Mouse (Mus musculus) olfactory bulb, adult 2 months (tissue): ENCODE data around the gene Mfsd2a. TPM values are rescaled to one million over a fixed set of nuclear protein-coding genes. Genes with fewer than 3 reads are reported as not detected.

Experiments
- H3K27ac ChIP-seq: fragments of 200-500 bp; 2 replicates; pipeline ENCODE4 v1.5.1; 2012; ENCODE audit warnings: low read depth, low read length; ENCODE audit not compliant: insufficient read depth
- H3K4me1 ChIP-seq: fragments of 200-500 bp; 2 replicates; pipeline ENCODE4 v1.6.1; 2012; ENCODE audit warnings: low read length; ENCODE audit not compliant: control insufficient read depth, insufficient read depth
- H3K4me3 ChIP-seq: fragments of 200-500 bp; 2 replicates; pipeline ENCODE4 v1.5.1; 2012; ENCODE audit warnings: mild to moderate bottlenecking, low read depth, low read length, moderate library complexity; ENCODE audit not compliant: insufficient read depth
- CTCF ChIP-seq: fragments of 200-500 bp; IDR thresholded peaks from 2 replicates; pipeline ENCODE4 v1.5.1; 2012; ENCODE audit warnings: low read depth, mild to moderate bottlenecking, low read length, moderate library complexity; ENCODE audit not compliant: insufficient read depth
- POLR2A ChIP-seq: fragments of 200-500 bp; IDR thresholded peaks from 2 replicates; pipeline ENCODE4 v1.6.1; 2012; ENCODE audit warnings: mild to moderate bottlenecking, low read depth, low read length, moderate library complexity; ENCODE audit not compliant: insufficient read depth
- WGBS: fragments of 180-500 bp; shearing (Covaris S2); methylation state at CpG from one replicate; pipeline ENCODE4 v1.1.7; 2018; 5-methylcytosine and 5-hydroxymethylcytosine counted together
- polyA plus RNA-seq: library from polyadenylated mRNA; stranded (reverse); fragments of >200 nt; gene quantifications from 2 replicates; pipeline ENCODE4 v1.2.4, GENCODE M21; 2012; ENCODE audit warnings: low replicate concordance; ENCODE audit not compliant: missing spikeins, insufficient read depth, insufficient read length

Mfsd2a gene
- polyA plus RNA-seq, result not detected in 2 replicates

GRCm38 (mm10) chr4:122961100-122961567 is at the start of gene Mfsd2a:
Mfsd2a (minus strand) TSS chr4:122961188.
- no peak within 1 kb of the TSS for H3K27ac ChIP-seq
- peak within 1 kb of the TSS; percentile 50 for H3K4me3 ChIP-seq
- TF ChIP-seq CTCF (no peak), POLR2A (0 out of 2 replicates have a peak, but pooled peaks have one; percentile 36)
- peaks cover 19% of the 10 kb centered on the region for H3K4me1 ChIP-seq
- WGBS, result 3% methylated on average over 27 of the region's 27 CpGs

DNA sequence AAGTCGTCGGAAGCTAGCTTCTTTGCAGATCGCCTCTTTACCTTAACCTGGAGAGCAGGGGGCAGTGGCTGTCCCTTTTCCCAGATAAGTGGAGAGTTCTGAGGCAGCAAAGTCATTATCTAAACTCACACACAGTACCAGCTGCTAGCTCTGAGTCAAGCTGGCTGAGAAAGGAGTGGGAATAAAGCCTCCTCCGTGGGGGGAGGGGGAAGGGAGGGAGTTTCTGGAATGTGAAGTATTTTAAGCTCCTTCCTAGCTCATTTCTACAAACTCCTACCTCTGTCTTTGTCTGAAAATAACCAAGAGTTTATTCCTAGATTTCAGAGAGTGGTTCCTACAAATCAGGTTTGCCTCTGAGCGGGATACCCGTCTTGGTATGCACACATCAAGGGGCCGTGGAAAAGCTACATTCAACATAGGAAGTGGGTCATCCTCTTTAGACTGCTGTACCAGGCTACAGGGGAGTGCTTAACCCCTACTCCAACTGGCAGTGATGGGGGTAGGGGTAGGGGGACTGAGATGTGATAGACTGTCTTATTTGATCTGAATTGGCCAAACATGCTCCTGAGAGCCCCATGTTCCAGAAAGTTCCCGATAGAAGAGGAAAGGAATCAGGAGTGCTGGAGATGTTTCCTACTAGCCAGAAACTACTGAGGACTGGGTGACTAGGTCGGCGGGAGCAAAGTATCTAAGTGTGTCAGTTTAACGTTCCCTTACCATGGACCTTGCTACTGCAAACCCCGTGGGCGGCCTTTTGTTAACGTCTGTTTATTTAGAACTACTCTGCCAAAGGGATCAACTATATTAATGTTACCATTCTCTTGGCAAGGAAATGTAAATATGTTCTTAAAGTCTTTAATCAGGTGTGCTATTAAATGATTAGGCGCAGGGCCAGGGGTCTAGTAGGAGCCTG is 44.3 kb upstream of the Mfsd2a start:
- Histone ChIP-seq H3K4me3 (no peak overlapping the region), H3K27ac (peak overlapping the region; percentile 48; the same call in 1 of the 2 replicates), H3K4me1 (peaks cover 3% of the 10 kb centered on the region; the same call in 1 of the 2 replicates)
- WGBS, result 35% methylated on average over 15 of the region's 15 CpGs
- TF ChIP-seq CTCF (no peak), POLR2A (no peak)

DNA sequence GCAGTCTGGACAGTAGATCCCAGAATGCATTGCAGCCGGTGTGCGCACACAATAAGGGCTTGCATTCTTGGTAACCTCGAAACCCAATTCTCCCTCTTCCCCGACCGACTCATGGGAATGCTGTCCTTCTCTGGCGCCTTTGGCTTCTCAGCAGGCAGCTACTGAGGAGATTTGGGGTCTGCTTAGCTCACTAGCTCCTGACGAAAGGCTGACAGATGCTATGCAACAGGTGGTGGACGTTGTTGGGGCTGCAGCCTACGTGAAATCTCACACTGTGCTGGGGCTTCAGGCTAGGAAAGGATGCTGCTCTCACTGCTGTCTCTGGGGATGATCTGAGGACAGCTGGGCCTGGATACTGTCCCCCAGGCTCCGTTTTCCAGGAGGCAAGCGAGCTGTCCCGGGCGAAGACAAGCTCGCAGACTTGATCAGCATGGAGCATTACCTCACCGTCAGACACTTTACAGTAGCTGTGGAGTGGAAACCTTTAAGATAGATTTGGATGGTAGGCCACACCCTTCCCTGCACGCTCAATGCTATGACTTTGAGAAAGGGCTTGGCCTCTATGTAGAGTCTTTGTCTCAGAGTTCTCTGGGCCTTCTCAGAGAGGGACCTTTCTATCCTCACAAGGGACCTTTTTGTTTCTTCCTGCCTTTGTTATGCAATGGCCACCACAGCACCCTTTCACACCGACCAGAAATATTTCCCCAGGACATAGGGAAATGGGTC is 39.8 kb upstream of the Mfsd2a start:
- H3K4me1 ChIP-seq, result peaks cover 30% of the 10 kb centered on the region
- 67% methylated on average over 17 of the region's 17 CpGs for WGBS
- TF ChIP-seq CTCF, result no peak
- TF ChIP-seq POLR2A, result no peak
- H3K27ac ChIP-seq, result no peak overlapping the region
- H3K4me3 ChIP-seq, result no peak overlapping the region

DNA sequence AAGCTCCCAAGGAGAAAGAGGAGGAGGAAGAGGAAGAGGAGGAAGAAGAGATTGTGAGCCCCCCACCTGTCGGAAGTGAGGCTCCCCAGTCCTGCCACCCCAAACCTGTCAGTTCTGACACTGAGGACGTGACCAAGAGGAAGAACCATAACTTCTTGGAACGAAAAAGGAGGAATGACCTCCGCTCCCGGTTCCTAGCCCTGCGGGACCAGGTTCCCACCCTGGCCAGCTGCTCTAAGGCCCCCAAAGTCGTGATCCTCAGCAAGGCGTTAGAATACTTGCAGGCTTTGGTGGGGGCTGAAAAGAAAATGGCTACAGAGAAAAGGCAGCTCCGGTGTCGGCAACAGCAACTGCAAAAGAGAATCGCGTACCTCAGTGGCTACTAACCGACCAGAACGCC is 39.1 kb upstream of the Mfsd2a start:
- WGBS, result 69% methylated on average over 14 of the region's 14 CpGs
- TF ChIP-seq POLR2A, result no peak
- TF ChIP-seq CTCF, result no peak
- no peak overlapping the region for H3K27ac ChIP-seq
- peaks cover 30% of the 10 kb centered on the region for H3K4me1 ChIP-seq
- H3K4me3 ChIP-seq, result no peak overlapping the region

- Histone ChIP-seq H3K27ac (no peak overlapping the region), H3K4me3 (peak overlapping the region; percentile 27; the same call in 1 of the 2 replicates), H3K4me1 (peaks cover 27% of the 10 kb centered on the region)
- TF ChIP-seq CTCF (no peak), POLR2A (no peak)
- WGBS, result 36% methylated on average over 4 of the region's 4 CpGs
These were observed 38.3 kb upstream of the Mfsd2a start for GRCm38 (mm10) chr4:122999263-122999691.

DNA sequence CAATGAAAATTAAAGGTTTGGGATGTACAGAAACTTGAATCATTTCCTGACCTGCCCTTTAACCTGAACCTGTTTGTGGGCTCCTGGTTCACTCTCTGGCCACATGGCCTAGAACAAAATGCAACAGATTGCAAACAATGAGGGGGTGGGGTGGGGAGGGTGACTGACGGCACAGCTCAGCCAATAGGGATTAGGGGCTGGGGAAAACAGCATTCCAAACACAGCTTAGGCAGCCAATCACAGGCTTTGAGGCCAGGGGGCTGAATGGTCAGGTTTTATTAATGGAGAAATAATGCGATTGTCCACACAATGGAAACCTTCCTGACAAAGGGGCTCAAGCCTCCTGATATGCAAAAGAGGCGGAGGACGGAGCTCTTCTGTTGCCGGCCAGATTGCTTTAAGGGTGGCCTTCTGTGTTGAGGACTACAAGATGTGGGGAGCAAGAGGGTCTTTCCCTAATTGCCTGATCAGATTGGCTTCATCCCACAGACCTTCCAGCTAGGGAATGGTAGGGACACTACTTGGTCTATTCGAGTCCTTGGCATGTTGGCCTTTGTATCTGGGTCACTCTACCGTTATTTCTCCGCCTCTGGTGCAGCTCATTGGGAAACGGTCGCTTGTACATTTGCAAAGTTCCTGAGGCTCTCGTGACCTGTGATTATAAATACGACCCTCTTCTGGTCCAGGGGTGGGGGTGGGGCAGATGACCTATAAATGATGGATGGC is 37.7 kb upstream of the Mfsd2a start:
- Histone ChIP-seq H3K4me1 (peaks cover 27% of the 10 kb centered on the region), H3K27ac (no peak overlapping the region), H3K4me3 (peak overlapping the region; percentile 27)
- no peak for TF ChIP-seq CTCF
- no peak for TF ChIP-seq POLR2A
- WGBS, result 29% methylated on average over 12 of the region's 12 CpGs

GRCm38 (mm10) chr4:122996618-122997381 is 35.8 kb upstream of the Mfsd2a start:
- Histone ChIP-seq H3K4me1 (peaks cover 27% of the 10 kb centered on the region), H3K4me3 (peak overlapping the region; percentile 73), H3K27ac (0 out of 2 replicates have a peak overlapping the region, but pooled peaks have one; percentile 10)
- 2% methylated on average over 47 of the region's 47 CpGs for WGBS
- no peak for TF ChIP-seq CTCF
- no peak for TF ChIP-seq POLR2A
